Mouse (Mus musculus): ENCODE measurements around the gene Nuak1. TPM values are rescaled to one million over a fixed set of nuclear protein-coding genes. Genes with fewer than 3 reads are reported as not detected.

Gene Nuak1
- total RNA-seq, 2 experiments from 2014 or later, result 47.6 to 50.2 TPM

GRCm38 (mm10) chr10:84411122-84412105 is 29.0 kb downstream of the Nuak1 start:
- DNase-seq (ENCODE audit: low spot score in 2 of 2), result no peak

- DNase-seq (ENCODE audit: low spot score in 2 of 2), result no peak
Measured at GRCm38 (mm10) chr10:84408965-84409660, 31.3 kb downstream of the Nuak1 start.

- no peak for DNase-seq (ENCODE audit: low spot score in 2 of 2)
Measured at GRCm38 (mm10) chr10:84405135-84405776, 35.1 kb downstream of the Nuak1 start.

- DNase-seq (ENCODE audit: low spot score in 2 of 2), result peak in 1 of 2 experiments; percentile 63
Measured at GRCm38 (mm10) chr10:84401907-84402371, 38.5 kb downstream of the Nuak1 start.

GRCm38 (mm10) chr10:84401189-84401588 is 39.2 kb downstream of the Nuak1 start:
- DNase-seq (ENCODE audit: low spot score in 2 of 2), result no peak

- no peak for DNase-seq (ENCODE audit: low spot score in 2 of 2)
Measured at GRCm38 (mm10) chr10:84400037-84400681, 40.2 kb downstream of the Nuak1 start.

- DNase-seq (ENCODE audit: low spot score in 2 of 2), result no peak
Measured at GRCm38 (mm10) chr10:84397276-84397675, 43.1 kb downstream of the Nuak1 start.

GRCm38 (mm10) chr10:84395885-84396659 is 44.3 kb downstream of the Nuak1 start:
- no peak for DNase-seq (ENCODE audit: low spot score in 2 of 2)

- DNase-seq (ENCODE audit: low spot score in 2 of 2), result no peak
Measured at GRCm38 (mm10) chr10:84395259-84395658, 45.1 kb downstream of the Nuak1 start.

GRCm38 (mm10) chr10:84393881-84394280 is 46.5 kb downstream of the Nuak1 start:
- DNase-seq (ENCODE audit: low spot score in 2 of 2), result no peak

- DNase-seq (ENCODE audit: low spot score in 2 of 2), result no peak
Measured at GRCm38 (mm10) chr10:84393405-84393804, 47.0 kb downstream of the Nuak1 start.

- DNase-seq (ENCODE audit: low spot score in 2 of 2), result peak in 1 of 2 experiments; percentile 74
Measured at GRCm38 (mm10) chr10:84392723-84393081, 47.7 kb downstream of the Nuak1 start.

GRCm38 (mm10) chr10:84392027-84392722 is 48.2 kb downstream of the Nuak1 start:
- DNase-seq (ENCODE audit: low spot score in 2 of 2), result no peak

- no peak for DNase-seq (ENCODE audit: low spot score in 2 of 2)
Measured at GRCm38 (mm10) chr10:84389707-84390106, 50.7 kb downstream of the Nuak1 start.

- DNase-seq (ENCODE audit: low spot score in 2 of 2), result no peak
Measured at GRCm38 (mm10) chr10:84388357-84389141, 51.8 kb downstream of the Nuak1 start.

- DNase-seq (ENCODE audit: low spot score in 2 of 2), result no peak
Measured at GRCm38 (mm10) chr10:84387338-84387737, 53.1 kb downstream of the Nuak1 start.

GRCm38 (mm10) chr10:84386625-84387242 is 53.7 kb downstream of the Nuak1 start:
- no peak for DNase-seq (ENCODE audit: low spot score in 2 of 2)

GRCm38 (mm10) chr10:84386214-84386613 is 54.2 kb downstream of the Nuak1 start:
- no peak for DNase-seq (ENCODE audit: low spot score in 2 of 2)
